Mouse (Mus musculus) kidney, postnatal 14 days (tissue): Measurements from ENCODE around the gene Akr1b10.
A peak's percentile ranks its signal among the peaks of the same experiment; 100 is the strongest.
"Not testable (repeated sequence)": the region's sequence is repeated elsewhere in the genome, so short reads cannot be mapped to it uniquely, and the experiment has no call there.

Source experiments
- DNase-seq: peaks from one replicate; pipeline ENCODE4 v3.0.0; 2022; ENCODE audit warnings: mixed read lengths

Gene Akr1b10

GRCm38 (mm10) chr6:34384110-34384661 is at the start of gene Akr1b10:
TSS of gene Akr1b10 (plus strand) at chr6:34384218.
- DNase-seq = peak; percentile 88

- DNase-seq = no peak
Measured at GRCm38 (mm10) chr6:34334673-34335072, 49.3 kb upstream of the Akr1b10 start.

- DNase-seq = no peak
Measured at GRCm38 (mm10) chr6:34337799-34338198, 46.2 kb upstream of the Akr1b10 start.

GRCm38 (mm10) chr6:34341991-34342390 is 42.0 kb upstream of the Akr1b10 start:
- DNase-seq = no peak

- no peak for DNase-seq
Measured at GRCm38 (mm10) chr6:34342476-34342875, 41.5 kb upstream of the Akr1b10 start.

- no peak for DNase-seq
Measured at GRCm38 (mm10) chr6:34343426-34343825, 40.6 kb upstream of the Akr1b10 start.

- no peak for DNase-seq
Measured at GRCm38 (mm10) chr6:34344135-34344850, 39.7 kb upstream of the Akr1b10 start.

- DNase-seq = peak; percentile 73
Measured at GRCm38 (mm10) chr6:34344935-34345334, 39.1 kb upstream of the Akr1b10 start.

- DNase-seq = peak; percentile 73
Measured at GRCm38 (mm10) chr6:34346096-34346898, 37.7 kb upstream of the Akr1b10 start.

GRCm38 (mm10) chr6:34350037-34350699 is 33.9 kb upstream of the Akr1b10 start:
- no peak for DNase-seq

- not testable (repeated sequence) for DNase-seq
Measured at GRCm38 (mm10) chr6:34351481-34351880, 32.5 kb upstream of the Akr1b10 start.

- DNase-seq = no peak
Measured at GRCm38 (mm10) chr6:34352401-34352800, 31.6 kb upstream of the Akr1b10 start.

GRCm38 (mm10) chr6:34353658-34354353 is 30.2 kb upstream of the Akr1b10 start, which contains the start of gene Akr1b8:
TSS of gene Akr1b8 (plus strand) at chr6:34354119.
- no peak for DNase-seq

GRCm38 (mm10) chr6:34354354-34355348 is 29.4 kb upstream of the Akr1b10 start:
- DNase-seq = no peak

GRCm38 (mm10) chr6:34355349-34355747 is 28.7 kb upstream of the Akr1b10 start:
- no peak for DNase-seq

- DNase-seq = no peak
Measured at GRCm38 (mm10) chr6:34355841-34356240, 28.2 kb upstream of the Akr1b10 start.

GRCm38 (mm10) chr6:34364217-34365136 is 19.5 kb upstream of the Akr1b10 start:
- no peak for DNase-seq

GRCm38 (mm10) chr6:34367998-34368397 is 16.0 kb upstream of the Akr1b10 start:
- DNase-seq = no peak

GRCm38 (mm10) chr6:34370081-34370480 is 13.9 kb upstream of the Akr1b10 start:
- no peak for DNase-seq
